Mouse (Mus musculus) erythroblast, embryonic 14.5 days (primary cell): ENCODE data around the gene Sesn3. TPM values are rescaled to one million over a fixed set of nuclear protein-coding genes. Genes with fewer than 3 reads are reported as not detected.

Experiments used
- H3K27me3 ChIP-seq: 2 replicates; pipeline ENCODE4 v1.6.1; 2012; ENCODE audit warnings: inconsistent platforms; ENCODE audit not compliant: control insufficient read depth
- H3K36me3 ChIP-seq: 2 replicates; pipeline ENCODE4 v1.6.1; 2012; ENCODE audit warnings: mild to moderate bottlenecking, inconsistent platforms; ENCODE audit not compliant: control insufficient read depth
- H3K4me1 ChIP-seq: 2 replicates; pipeline ENCODE4 v1.6.1; 2012; ENCODE audit warnings: inconsistent platforms; ENCODE audit not compliant: control insufficient read depth
- H3K4me3 ChIP-seq: replicated peaks from 2 replicates; pipeline ENCODE3; 2012; ENCODE audit warnings: moderate library complexity, mild to moderate bottlenecking, inconsistent platforms
- H3K9me3 ChIP-seq: 2 replicates; pipeline ENCODE4 v1.6.1; 2012; ENCODE audit warnings: low read length, inconsistent platforms, mixed read lengths; ENCODE audit not compliant: control insufficient read depth
- GATA1 ChIP-seq: IDR thresholded peaks from 2 replicates; pipeline ENCODE4 v1.6.1; 2012; ENCODE audit warnings: low read length, inconsistent platforms, mixed read lengths
- TAL1 ChIP-seq: IDR thresholded peaks from 3 replicates; pipeline ENCODE4 v1.6.1; 2012; ENCODE audit warnings: low read length, inconsistent platforms, mixed read lengths
- polyA plus RNA-seq: library from polyadenylated mRNA; stranded (reverse); fragments of >175 nt; gene quantifications from 2 replicates; pipeline ENCODE4 v1.2.3, GENCODE M21; 2012

Sesn3 gene
- polyA plus RNA-seq, 1 experiment = 0.02 TPM

DNA sequence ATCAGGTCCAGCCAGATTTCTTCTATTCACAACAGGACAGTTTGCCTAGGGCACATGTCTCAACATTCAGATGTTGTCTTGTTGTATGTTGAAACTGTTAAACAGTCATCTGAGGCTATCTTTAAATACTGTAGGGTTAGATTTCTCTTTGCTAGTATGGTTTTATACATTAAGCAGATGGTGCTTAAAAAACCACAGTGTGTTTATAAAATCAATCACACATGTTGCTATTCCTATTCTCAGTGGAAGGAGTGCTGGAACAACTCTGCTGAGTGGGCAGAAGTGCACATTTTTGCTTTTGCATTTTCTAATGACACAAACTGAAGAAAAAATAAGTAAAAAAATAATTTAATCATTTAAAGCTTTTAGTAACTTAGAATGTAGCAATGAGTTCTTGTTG, 25.0 kb downstream of the Sesn3 start:
- Histone ChIP-seq H3K27me3 (no peaks in the 10 kb centered on the region), H3K4me3 (no peak overlapping the region), H3K9me3 (no peaks in the 10 kb centered on the region), H3K36me3 (no peaks in the 10 kb centered on the region), H3K4me1 (no peaks in the 10 kb centered on the region)
- TF ChIP-seq GATA1 = no peak
- no peak for TF ChIP-seq TAL1

GRCm38 (mm10) chr9:14300795-14301194, 25.9 kb downstream of the Sesn3 start:
- Histone ChIP-seq H3K27me3 (no peaks in the 10 kb centered on the region), H3K36me3 (no peaks in the 10 kb centered on the region), H3K9me3 (no peaks in the 10 kb centered on the region), H3K4me1 (no peaks in the 10 kb centered on the region), H3K4me3 (no peak overlapping the region)
- TF ChIP-seq GATA1 (no peak), TAL1 (no peak)

- Histone ChIP-seq H3K4me1 (no peaks in the 10 kb centered on the region), H3K4me3 (no peak overlapping the region), H3K36me3 (no peaks in the 10 kb centered on the region), H3K27me3 (no peaks in the 10 kb centered on the region), H3K9me3 (no peaks in the 10 kb centered on the region)
- TF ChIP-seq GATA1 = no peak
Measured at GRCm38 (mm10) chr9:14304262-14304968, 29.5 kb downstream of the Sesn3 start.

- H3K4me3 ChIP-seq = no peak overlapping the region
- TF ChIP-seq GATA1 (no peak), TAL1 (no peak)
- H3K9me3 ChIP-seq = no peaks in the 10 kb centered on the region
- H3K27me3 ChIP-seq = no peaks in the 10 kb centered on the region
- H3K36me3 ChIP-seq = no peaks in the 10 kb centered on the region
- no peaks in the 10 kb centered on the region for H3K4me1 ChIP-seq
Measured at GRCm38 (mm10) chr9:14307341-14307740, 32.5 kb downstream of the Sesn3 start.

DNA sequence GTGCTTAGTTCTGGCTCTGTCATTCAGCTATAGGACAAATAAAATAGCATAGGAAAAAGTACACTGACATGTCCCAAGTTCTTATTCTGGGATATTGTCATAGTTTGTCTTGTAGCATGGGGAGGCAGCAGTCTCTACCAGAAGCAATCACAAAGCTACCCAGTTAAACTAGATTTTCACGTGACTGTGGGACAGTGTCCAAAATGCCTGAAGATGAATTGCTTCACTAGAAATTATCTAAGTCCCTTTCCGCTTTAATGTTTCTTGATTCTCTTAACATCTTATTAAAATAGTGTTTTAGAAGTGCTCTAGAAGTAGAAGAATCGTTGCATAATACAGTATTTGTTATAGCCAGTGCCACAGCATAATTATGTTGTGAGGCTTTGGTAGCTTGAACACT, 39.1 kb downstream of the Sesn3 start:
- Histone ChIP-seq H3K9me3 (no peaks in the 10 kb centered on the region), H3K4me1 (no peaks in the 10 kb centered on the region), H3K4me3 (no peak overlapping the region), H3K27me3 (no peaks in the 10 kb centered on the region), H3K36me3 (no peaks in the 10 kb centered on the region; the same call in 1 of the 2 replicates)
- no peak for TF ChIP-seq GATA1
- no peak for TF ChIP-seq TAL1

GRCm38 (mm10) chr9:14314477-14314876, 39.6 kb downstream of the Sesn3 start:
- H3K4me3 ChIP-seq = no peak overlapping the region
- H3K36me3 ChIP-seq = no peaks in the 10 kb centered on the region; the same call in 1 of the 2 replicates
- H3K27me3 ChIP-seq = no peaks in the 10 kb centered on the region
- no peaks in the 10 kb centered on the region for H3K9me3 ChIP-seq
- no peak for TF ChIP-seq TAL1
- TF ChIP-seq GATA1 = no peak
- no peaks in the 10 kb centered on the region for H3K4me1 ChIP-seq

GRCm38 (mm10) chr9:14316618-14317017, 41.8 kb downstream of the Sesn3 start:
- no peaks in the 10 kb centered on the region; the same call in 1 of the 2 replicates for H3K36me3 ChIP-seq
- no peaks in the 10 kb centered on the region for H3K4me1 ChIP-seq
- H3K27me3 ChIP-seq = no peaks in the 10 kb centered on the region
- H3K4me3 ChIP-seq = no peak overlapping the region
- H3K9me3 ChIP-seq = no peaks in the 10 kb centered on the region
- no peak for TF ChIP-seq GATA1
- TF ChIP-seq TAL1 = no peak

DNA sequence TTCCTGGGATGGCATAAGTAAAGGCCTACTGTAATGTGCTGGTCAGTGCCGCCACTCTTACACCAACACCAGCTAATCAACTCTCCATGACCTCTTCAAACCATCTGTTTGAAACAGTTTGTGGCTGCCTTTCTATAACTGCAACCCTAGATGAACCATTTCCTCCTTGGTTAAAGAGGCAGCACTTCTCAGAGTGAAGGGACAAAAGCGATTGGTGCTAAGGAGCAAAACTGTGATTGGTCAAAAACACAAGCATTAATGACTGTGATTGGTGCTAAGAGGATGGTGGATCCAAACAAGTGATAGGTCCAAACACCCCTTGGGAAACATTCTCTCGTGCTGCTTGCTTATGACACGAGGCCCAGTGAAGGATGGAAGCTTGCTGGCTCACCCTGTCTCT, 61.0 kb downstream of the Sesn3 start:
- TF ChIP-seq TAL1 (no peak), GATA1 (no peak)
- no peaks in the 10 kb centered on the region for H3K4me1 ChIP-seq
- H3K4me3 ChIP-seq = no peak overlapping the region
- H3K36me3 ChIP-seq = no peaks in the 10 kb centered on the region
- H3K9me3 ChIP-seq = no peaks in the 10 kb centered on the region
- no peaks in the 10 kb centered on the region for H3K27me3 ChIP-seq

- H3K36me3 ChIP-seq = no peaks in the 10 kb centered on the region
- no peaks in the 10 kb centered on the region for H3K9me3 ChIP-seq
- H3K4me1 ChIP-seq = no peaks in the 10 kb centered on the region
- TF ChIP-seq GATA1 = no peak
- no peak for TF ChIP-seq TAL1
- H3K4me3 ChIP-seq = no peak overlapping the region
- no peaks in the 10 kb centered on the region for H3K27me3 ChIP-seq
Measured at GRCm38 (mm10) chr9:14336901-14337300, 62.0 kb downstream of the Sesn3 start.

- Histone ChIP-seq H3K4me3 (no peak overlapping the region), H3K4me1 (no peaks in the 10 kb centered on the region), H3K9me3 (no peaks in the 10 kb centered on the region), H3K27me3 (no peaks in the 10 kb centered on the region), H3K36me3 (no peaks in the 10 kb centered on the region)
- TF ChIP-seq GATA1 (no peak), TAL1 (no peak)
Measured at GRCm38 (mm10) chr9:14338701-14339100, 63.8 kb downstream of the Sesn3 start.
